Mouse (Mus musculus) 3134 (cell line): Measurements from ENCODE around the gene Gstp1.
A peak's percentile ranks its signal among the peaks of the same experiment; 100 is the strongest.

Source experiments
- DNase-seq: peaks from one replicate; pipeline ENCODE4 v3.0.0-alpha.2; 2011; ENCODE audit warnings: low spot score; ENCODE audit not compliant: insufficient read length; ENCODE audit errors: extremely low read depth

Gene Gstp1

DNA sequence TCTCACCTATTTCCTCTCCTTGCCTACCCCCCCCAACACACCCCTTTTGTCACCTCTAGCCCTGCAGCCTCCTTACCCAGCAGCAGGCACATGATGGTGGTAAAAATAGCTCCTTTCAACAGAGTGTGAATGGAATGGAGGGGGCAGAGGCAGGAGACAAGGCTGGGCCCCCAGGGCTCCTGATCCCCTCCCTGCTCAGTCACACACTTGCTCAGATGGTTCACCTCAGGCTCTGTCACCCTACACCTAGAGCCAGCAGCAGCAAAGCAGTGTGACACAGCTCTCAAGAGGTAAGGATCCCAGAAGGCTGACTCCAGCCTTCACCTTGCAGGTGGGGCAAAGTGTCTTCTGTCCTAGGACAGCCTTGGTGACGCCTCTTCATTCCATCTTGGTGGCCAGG, 34.7 kb downstream of the Gstp1 start, which contains the start of gene Doc2g:
Gene Doc2g, plus strand, starts transcription at position 202 of the 400 bp plus-strand sequence.
- no peak for DNase-seq

DNA sequence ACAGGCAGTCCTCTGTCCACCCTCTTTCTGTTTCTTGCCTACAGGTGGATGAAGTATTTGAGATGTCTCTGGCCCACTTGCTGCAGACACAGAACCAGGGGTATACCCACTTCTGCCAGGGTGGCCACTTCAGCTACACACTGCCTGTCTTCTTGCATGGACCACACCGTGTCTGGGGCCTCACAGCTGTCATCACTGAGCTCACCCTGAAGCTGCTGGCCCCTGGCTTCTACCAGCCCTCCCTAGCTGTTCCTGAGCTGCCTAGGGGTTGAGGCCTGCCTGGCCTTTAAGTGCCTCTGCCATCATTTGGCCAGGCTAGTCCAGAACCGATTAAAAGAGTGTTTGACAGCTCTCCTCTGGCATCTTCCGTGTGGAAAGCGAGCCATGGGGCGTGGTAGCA, 36.0 kb downstream of the Gstp1 start:
- no peak for DNase-seq

GRCm38 (mm10) chr19:4000949-4001525, 36.7 kb downstream of the Gstp1 start:
- DNase-seq: peak; percentile 28

- DNase-seq: peak; percentile 97
Observed at GRCm38 (mm10) chr19:4000119-4000900, 37.5 kb downstream of the Gstp1 start, which contains the start of the genes Nudt8 and Gm49405. Nudt8 (plus strand) TSS chr19:4000580. Gm49405 (plus strand) TSS chr19:4000626.

- no peak for DNase-seq
Observed at GRCm38 (mm10) chr19:3999121-3999730, 38.6 kb downstream of the Gstp1 start.

GRCm38 (mm10) chr19:3998335-3998734, 39.5 kb downstream of the Gstp1 start:
- DNase-seq: no peak

- no peak for DNase-seq
Observed at GRCm38 (mm10) chr19:3997231-3997630, 40.6 kb downstream of the Gstp1 start.

DNA sequence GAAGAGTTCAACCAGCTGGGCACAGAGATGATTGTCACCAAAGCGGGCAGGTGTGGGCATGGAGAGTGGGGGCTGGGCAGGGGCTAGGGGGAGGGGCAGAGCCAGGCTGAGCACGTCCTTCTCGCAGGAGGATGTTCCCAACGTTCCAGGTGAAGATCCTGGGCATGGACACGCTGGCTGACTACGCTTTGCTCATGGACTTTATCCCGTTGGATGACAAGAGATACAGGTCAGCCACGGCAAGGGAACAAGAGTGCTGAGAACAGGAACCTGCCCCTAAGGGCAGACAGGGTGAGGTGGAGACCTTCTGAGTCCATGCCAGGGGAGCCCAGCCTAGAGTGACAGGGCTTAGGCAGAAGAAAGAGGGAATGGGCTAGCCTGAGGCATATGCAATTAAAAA, 41.0 kb downstream of the Gstp1 start:
- DNase-seq: no peak

GRCm38 (mm10) chr19:3996106-3996505, 41.7 kb downstream of the Gstp1 start:
- DNase-seq: no peak

- DNase-seq: no peak
Observed at GRCm38 (mm10) chr19:3995505-3995904, 42.3 kb downstream of the Gstp1 start.

GRCm38 (mm10) chr19:3994932-3995331, 42.9 kb downstream of the Gstp1 start:
- no peak for DNase-seq

- no peak for DNase-seq
Observed at GRCm38 (mm10) chr19:3992416-3992815, 45.4 kb downstream of the Gstp1 start, which contains the start of gene Tbx10. Tbx10 (plus strand) TSS chr19:3992752.

- no peak for DNase-seq
Observed at GRCm38 (mm10) chr19:3991966-3992365, 45.8 kb downstream of the Gstp1 start.

- DNase-seq: no peak
Observed at GRCm38 (mm10) chr19:3991562-3991961, 46.2 kb downstream of the Gstp1 start.

DNA sequence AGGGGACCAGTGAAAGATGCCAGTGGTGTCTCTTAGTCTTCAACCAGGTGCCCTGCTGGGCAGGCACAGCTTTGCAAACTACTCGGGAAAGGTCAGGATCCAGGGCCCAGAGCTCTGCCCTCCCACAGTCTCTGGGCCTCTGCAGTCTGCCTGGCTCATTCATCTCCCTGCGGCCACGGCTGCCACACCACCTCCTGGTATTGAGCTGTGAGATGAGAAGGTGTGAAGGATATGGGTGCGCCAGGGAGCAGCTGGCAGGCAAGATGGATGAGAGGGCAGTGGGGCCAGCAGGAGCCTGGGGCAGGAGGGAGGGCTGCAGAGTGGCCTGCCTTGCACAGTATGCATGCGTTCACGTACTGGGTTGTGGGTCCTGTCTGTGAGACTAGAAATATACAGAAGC, 47.0 kb downstream of the Gstp1 start:
- DNase-seq: no peak

DNA sequence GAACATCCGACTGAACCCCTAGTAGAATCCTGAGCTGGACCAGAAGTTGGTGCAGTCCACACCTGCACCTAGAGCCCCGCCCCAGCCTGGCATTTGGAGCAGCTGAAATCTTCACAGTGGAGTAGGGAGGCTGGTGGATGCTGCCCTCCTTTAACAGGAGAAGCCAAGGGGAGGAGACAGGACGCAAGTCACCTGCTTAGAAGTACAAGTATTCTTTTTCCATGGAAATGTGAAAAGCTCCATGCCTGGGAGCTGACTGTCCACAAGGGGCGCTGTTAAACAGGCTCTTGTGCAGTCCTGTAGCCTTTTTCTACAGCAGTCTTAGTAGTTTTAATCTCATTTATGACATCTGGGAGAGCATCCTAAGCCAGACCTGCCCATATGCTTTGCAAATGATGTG, 49.0 kb downstream of the Gstp1 start:
- DNase-seq: no peak

- DNase-seq: no peak
Observed at GRCm38 (mm10) chr19:3988066-3988465, 49.7 kb downstream of the Gstp1 start.

DNA sequence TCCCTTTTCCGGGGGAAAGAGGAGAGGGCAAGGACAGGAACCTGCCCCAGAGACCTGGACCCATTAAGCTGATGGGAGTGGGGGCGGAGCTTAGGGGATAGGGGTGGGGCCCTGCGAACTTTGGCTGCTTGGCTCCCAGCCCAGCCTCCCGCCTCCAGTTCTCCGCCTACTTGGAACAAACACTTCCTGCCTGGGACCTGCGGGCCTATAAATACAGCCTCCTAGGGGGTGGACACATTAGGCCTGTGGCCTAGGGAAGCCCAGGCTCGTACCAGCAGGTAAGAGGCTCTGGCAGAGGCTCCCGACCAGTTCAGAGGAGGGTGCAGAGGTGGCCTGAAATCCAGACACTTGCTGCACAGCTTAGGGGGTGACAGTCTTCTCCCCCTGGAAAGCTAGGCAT, 51.5 kb downstream of the Gstp1 start, which contains the start of gene Acy3:
Gene Acy3, plus strand, starts transcription at position 237 of the 400 bp plus-strand sequence.
- peak; percentile 73 for DNase-seq
